Mouse (Mus musculus) heart, postnatal 0 days (tissue): ENCODE results near the gene Olfr473.

Experiments
- CTCF ChIP-seq: IDR thresholded peaks from 2 replicates; pipeline ENCODE4 v1.5.1; 2016; ENCODE audit warnings: antibody characterized with exemption, control low read depth, low read depth
- EP300 ChIP-seq: IDR thresholded peaks from 2 replicates; pipeline ENCODE4 v1.6.1; 2016; ENCODE audit warnings: antibody characterized with exemption, low read depth

GRCm38 (mm10) chr7:107964503-107964902, 34.3 kb downstream of the Olfr473 start, which contains the start of gene Olfr476:
- TF ChIP-seq EP300, result no peak
- no peak for TF ChIP-seq CTCF
